Comparison of ENCODE assay signal across 19 mouse cellular contexts in the genomic region with DNA sequence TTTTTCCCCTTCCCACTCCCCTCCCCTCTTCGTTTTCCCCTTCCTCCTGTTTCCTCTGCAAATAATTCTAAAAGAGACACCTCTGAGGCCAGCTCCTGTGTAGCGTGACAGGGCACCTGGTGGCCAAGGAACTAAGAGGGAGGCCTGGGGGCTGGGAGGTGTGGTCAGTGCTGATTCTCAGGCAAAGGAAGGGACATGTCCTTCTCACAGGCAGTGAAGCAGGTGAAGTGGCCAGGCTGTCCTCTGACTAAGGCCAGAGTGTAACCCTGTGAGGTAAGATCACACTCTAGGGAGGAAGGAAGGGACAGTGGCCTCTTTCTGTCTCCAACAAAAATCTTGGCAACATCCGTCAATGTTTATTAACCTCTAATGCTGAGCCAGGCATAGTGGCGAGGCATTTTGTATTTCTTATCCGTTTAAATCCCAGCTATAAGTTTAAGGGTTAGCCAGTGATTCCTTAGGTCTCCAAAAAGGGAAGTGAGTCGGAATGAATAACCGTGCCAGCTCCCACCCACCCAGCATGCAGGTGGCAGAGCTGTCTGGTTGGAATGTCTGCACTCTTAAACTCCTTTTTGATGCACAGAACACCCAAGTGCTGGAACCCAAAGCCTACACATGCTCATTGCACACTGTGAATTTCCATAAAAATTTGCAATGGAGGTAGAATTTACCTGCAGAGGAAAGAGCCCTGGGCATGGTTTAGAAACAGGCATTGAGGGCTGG. TPM values are rescaled to one million over a fixed set of nuclear protein-coding genes. Genes with fewer than 3 reads are reported as not detected.
A peak's percentile ranks its signal among the peaks of the same experiment; 100 is the strongest.
DNase-seq lines count a peak whose midpoint lies in the region; ATAC-seq lines count a peak whose summit lies in the region.
"Had no signal": no experiment of that assay in that cellular context is flagged by ENCODE, and none has a peak within 500 bp of the region (broad histone marks: within the 10 kb centered on the region; RNA-seq: fewer than 3 reads in every experiment).

No protein-coding gene starts in this region.

- no peak overlapping the region for H3K9ac ChIP-seq in hindbrain, embryonic 13.5 days
- no peak overlapping the region for H3K9ac ChIP-seq in hindbrain, embryonic 11.5 days (ENCODE audit: low read depth, low read length)
- no peak overlapping the region for H3K9ac ChIP-seq in lung, embryonic 15.5 days
- no peak overlapping the region for H3K9ac ChIP-seq in stomach, embryonic 15.5 days
- H3K9ac ChIP-seq: limb, embryonic 15.5 days; liver, postnatal 0 days had no signal

- H3K9me3 ChIP-seq in hindbrain, embryonic 13.5 days: peaks cover 1% of the 10 kb centered on the region; the same call in 1 of the 2 replicates
- H3K9me3 ChIP-seq in hindbrain, embryonic 11.5 days (ENCODE audit: control insufficient read depth, low read length): no peaks in the 10 kb centered on the region
- H3K9me3 ChIP-seq in lung, embryonic 15.5 days: no peaks in the 10 kb centered on the region
- H3K9me3 ChIP-seq in stomach, embryonic 15.5 days: no peaks in the 10 kb centered on the region
- H3K9me3 ChIP-seq: hindbrain, embryonic 10.5 days; limb, embryonic 15.5 days had no signal

- H3K4me3 ChIP-seq in hindbrain, embryonic 13.5 days: no peak overlapping the region
- H3K4me3 ChIP-seq in hindbrain, embryonic 11.5 days (ENCODE audit: low read depth, low read length): no peak overlapping the region
- H3K4me3 ChIP-seq in lung, embryonic 15.5 days: no peak overlapping the region
- H3K4me3 ChIP-seq in stomach, embryonic 15.5 days (replicated peaks): no peak overlapping the region
- H3K4me3 ChIP-seq: gastrocnemius, adult 2 months; hindbrain, embryonic 10.5 days; limb, embryonic 15.5 days had no signal

- H3K36me3 ChIP-seq in hindbrain, embryonic 13.5 days: no peaks in the 10 kb centered on the region
- no peaks in the 10 kb centered on the region for H3K36me3 ChIP-seq in hindbrain, embryonic 11.5 days (ENCODE audit: control insufficient read depth, insufficient read depth, low read length)
- no peaks in the 10 kb centered on the region for H3K36me3 ChIP-seq in lung, embryonic 15.5 days
- no peaks in the 10 kb centered on the region for H3K36me3 ChIP-seq in stomach, embryonic 15.5 days
- H3K36me3 ChIP-seq: hindbrain, embryonic 10.5 days; limb, embryonic 15.5 days had no signal

- DNase-seq in hindbrain, embryonic 11.5 days (ENCODE audit: low spot score): no peak
- DNase-seq in A20 (ENCODE audit: low read depth, low spot score): peak; percentile 4
- no peak for DNase-seq in thymus, postnatal 0 days (ENCODE audit: low spot score)
- DNase-seq: adrenal gland, postnatal 36 days; cerebellum, postnatal 14 days; gastrocnemius, adult 2 months; heart, adult 18-20 months; kidney, postnatal 4 days; liver, postnatal 0 days; right cerebral cortex, postnatal 14 days; thymus, adult 2 months had no signal

- no peak overlapping the region for H3K27ac ChIP-seq in hindbrain, embryonic 13.5 days
- H3K27ac ChIP-seq in hindbrain, embryonic 11.5 days (ENCODE audit: low read depth, low read length): no peak overlapping the region
- H3K27ac ChIP-seq in lung, embryonic 15.5 days: peak overlapping the region; percentile 77
- peak overlapping the region; percentile 79 for H3K27ac ChIP-seq in stomach, embryonic 15.5 days
- H3K27ac ChIP-seq: gastrocnemius, adult 2 months; hindbrain, embryonic 10.5 days; limb, embryonic 15.5 days had no signal

- no peak overlapping the region for H3K4me2 ChIP-seq in hindbrain, embryonic 13.5 days
- H3K4me2 ChIP-seq in hindbrain, embryonic 11.5 days (replicated peaks; ENCODE audit: low read depth, low read length): no peak overlapping the region
- peak overlapping the region; percentile 12 for H3K4me2 ChIP-seq in lung, embryonic 15.5 days
- no peak overlapping the region for H3K4me2 ChIP-seq in stomach, embryonic 15.5 days
- H3K4me2 ChIP-seq: limb, embryonic 15.5 days had no signal

- H3K4me1 ChIP-seq in hindbrain, embryonic 13.5 days (replicated peaks): no peaks in the 10 kb centered on the region
- H3K4me1 ChIP-seq in hindbrain, embryonic 11.5 days (replicated peaks; ENCODE audit: control insufficient read depth, insufficient read depth, low read length): no peaks in the 10 kb centered on the region
- peaks cover 18% of the 10 kb centered on the region for H3K4me1 ChIP-seq in lung, embryonic 15.5 days
- H3K4me1 ChIP-seq in stomach, embryonic 15.5 days: 0 out of 2 replicates have a peak, but pooled peaks cover 13% of the 10 kb centered on the region
- H3K4me1 ChIP-seq: hindbrain, embryonic 10.5 days had no signal

- 86% methylated on average over 7 of the region's 7 CpGs for WGBS in hindbrain, embryonic 13.5 days
- WGBS in hindbrain, embryonic 11.5 days: 84% methylated on average over 7 of the region's 7 CpGs
- WGBS in lung, embryonic 15.5 days: 41% methylated on average over 7 of the region's 7 CpGs
- WGBS in stomach, embryonic 15.5 days: 46% methylated on average over 7 of the region's 7 CpGs

- no peaks in the 10 kb centered on the region for H3K27me3 ChIP-seq in hindbrain, embryonic 13.5 days
- no peaks in the 10 kb centered on the region for H3K27me3 ChIP-seq in hindbrain, embryonic 11.5 days (ENCODE audit: control insufficient read depth, insufficient read depth, low read length)
- H3K27me3 ChIP-seq in lung, embryonic 15.5 days: no peaks in the 10 kb centered on the region
- H3K27me3 ChIP-seq in stomach, embryonic 15.5 days (replicated peaks): no peaks in the 10 kb centered on the region
- H3K27me3 ChIP-seq: limb, embryonic 15.5 days had no signal

- peak; percentile 18; the same call in 1 of the 2 replicates for ATAC-seq in hindbrain, embryonic 13.5 days (ENCODE audit: low FRiP score)
- ATAC-seq in hindbrain, embryonic 11.5 days (ENCODE audit: low FRiP score): no peak
- peak; percentile 33; the same call in 1 of the 2 replicates for ATAC-seq in lung, embryonic 15.5 days (ENCODE audit: borderline replicate concordance, extremely low read depth, low FRiP score, low TSS enrichment)
- ATAC-seq in stomach, embryonic 15.5 days (ENCODE audit: insufficient read depth, low FRiP score, low read depth): no peak
- ATAC-seq in megakaryocyte progenitor cell, adult 5-6 weeks (replicated peaks; ENCODE audit: poor library complexity): no peak
- ATAC-seq: forebrain, embryonic 14.5 days; inflammation-experienced regulatory T-cells, adult 6 months; liver, postnatal 0 days had no signal

RNA-seq across cellular contexts. Expression of a gene that starts 29.8 kb away (rescaled TPM):
- polyA plus RNA-seq in hindbrain, embryonic 13.5 days (2015; fragmentation: Nextera tagmentation; extraction: Ambion mirVana): 31.7 and 39.0 TPM in 2 replicates
- polyA plus RNA-seq in hindbrain, embryonic 11.5 days (2014; fragmentation: Nextera tagmentation; extraction: Ambion mirVana): 36.6 and 37.3 TPM in 2 replicates
- 181 and 184 TPM in 2 replicates for polyA plus RNA-seq in lung, embryonic 15.5 days (2015; fragmentation: Nextera tagmentation; extraction: Ambion mirVana)
- polyA plus RNA-seq in stomach, embryonic 15.5 days (2015; fragmentation: Nextera tagmentation; extraction: Ambion mirVana): 65.3 and 72.1 TPM in 2 replicates
- total RNA-seq in megakaryocyte progenitor cell, adult 5-6 weeks (2015): 0.02 and 0.05 TPM in 2 replicates
- 0.12 TPM in 1 of 2 replicates, not detected in the other for total RNA-seq in megakaryocyte progenitor cell, adult 5-6 weeks (2017)
- polyA plus RNA-seq in thymus, postnatal 0 days (2015; fragmentation: Nextera tagmentation; extraction: Ambion mirVana): 19.6 and 19.9 TPM in 2 replicates
- polyA plus RNA-seq: inflammation-experienced regulatory T-cells, adult 6 months had no signal

RNA-seq across cellular contexts. Expression of a gene that starts 58.4 kb away (rescaled TPM):
- 27.2 and 30.2 TPM in 2 replicates for polyA plus RNA-seq in hindbrain, embryonic 13.5 days (2015; fragmentation: Nextera tagmentation; extraction: Ambion mirVana)
- 10.4 and 11.8 TPM in 2 replicates for polyA plus RNA-seq in hindbrain, embryonic 11.5 days (2014; fragmentation: Nextera tagmentation; extraction: Ambion mirVana)
- 38.8 and 53.6 TPM in 2 replicates for polyA plus RNA-seq in lung, embryonic 15.5 days (2015; fragmentation: Nextera tagmentation; extraction: Ambion mirVana)
- polyA plus RNA-seq in stomach, embryonic 15.5 days (2015; fragmentation: Nextera tagmentation; extraction: Ambion mirVana): 38.6 and 48.4 TPM in 2 replicates
- 0.59 and 0.85 TPM in 2 replicates for total RNA-seq in megakaryocyte progenitor cell, adult 5-6 weeks (2015)
- total RNA-seq in megakaryocyte progenitor cell, adult 5-6 weeks (2017): 1.6 and 4.7 TPM in 2 replicates
- 8.1 and 8.5 TPM in 2 replicates for polyA plus RNA-seq in thymus, postnatal 0 days (2015; fragmentation: Nextera tagmentation; extraction: Ambion mirVana)

Comparison
In these comparisons a context has a peak if more than half of its experiments do, and no peak if none do; other contexts are left out.
1. ATAC-seq: peak in hindbrain, embryonic 13.5 days (single experiment) and lung, embryonic 15.5 days (single experiment); none in hindbrain, embryonic 11.5 days (single experiment), stomach, embryonic 15.5 days (single experiment) and megakaryocyte progenitor cell, adult 5-6 weeks (single experiment).
2. H3K27ac ChIP-seq: peak in lung, embryonic 15.5 days (single experiment) and stomach, embryonic 15.5 days (single experiment); none in hindbrain, embryonic 13.5 days (single experiment) and hindbrain, embryonic 11.5 days (single experiment).